Mouse (Mus musculus): Measurements from ENCODE around the gene Immp2l. TPM values are rescaled to one million over a fixed set of nuclear protein-coding genes. Genes with fewer than 3 reads are reported as not detected.
A peak's percentile ranks its signal among the peaks of the same experiment; 100 is the strongest.

Gene Immp2l
- polyA plus RNA-seq, 1 experiment from 2014 or later = 6.5 TPM

DNA sequence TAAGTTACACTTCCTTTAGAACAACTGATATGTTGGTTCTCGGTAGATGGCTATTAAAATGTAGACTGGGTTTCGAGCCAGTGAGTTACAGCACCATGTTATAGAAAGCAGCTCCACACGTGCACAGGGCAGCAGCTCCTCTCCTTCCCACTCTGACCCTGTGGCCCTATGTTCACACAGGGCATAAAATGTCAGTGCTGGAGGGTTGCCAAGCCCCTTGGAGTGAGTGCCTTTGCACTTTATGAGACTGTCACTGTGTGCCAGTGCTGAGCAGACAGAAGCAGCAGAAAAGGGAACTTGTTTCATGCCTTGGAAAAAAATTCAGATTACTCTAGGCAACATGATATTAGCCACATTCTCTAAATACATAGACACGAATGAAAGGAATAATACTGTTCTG is 414.6 kb downstream of the Immp2l start:
- no peaks in the 10 kb centered on the region for H3K27me3 ChIP-seq (replicated peaks; ENCODE audit: control insufficient read depth, insufficient read depth, low read length)
- no peaks in the 10 kb centered on the region for H3K9me3 ChIP-seq (ENCODE audit: control insufficient read depth, low read length)
- no peak; the same call in 1 of the 2 replicates for ATAC-seq
- H3K4me3 ChIP-seq (ENCODE audit: low read length) = no peak overlapping the region
- no peak overlapping the region for H3K27ac ChIP-seq (ENCODE audit: low read depth, low read length)
- no peak overlapping the region for H3K9ac ChIP-seq (ENCODE audit: low read depth, low read length)
- H3K4me1 ChIP-seq (ENCODE audit: control insufficient read depth, insufficient read depth, low read depth, low read length) = no peaks in the 10 kb centered on the region
- H3K4me2 ChIP-seq (ENCODE audit: low read length) = no peak overlapping the region
- WGBS = 50% methylated on average over 4 of the region's 4 CpGs
- no peaks in the 10 kb centered on the region for H3K36me3 ChIP-seq (ENCODE audit: control insufficient read depth, insufficient read depth, low read length)

DNA sequence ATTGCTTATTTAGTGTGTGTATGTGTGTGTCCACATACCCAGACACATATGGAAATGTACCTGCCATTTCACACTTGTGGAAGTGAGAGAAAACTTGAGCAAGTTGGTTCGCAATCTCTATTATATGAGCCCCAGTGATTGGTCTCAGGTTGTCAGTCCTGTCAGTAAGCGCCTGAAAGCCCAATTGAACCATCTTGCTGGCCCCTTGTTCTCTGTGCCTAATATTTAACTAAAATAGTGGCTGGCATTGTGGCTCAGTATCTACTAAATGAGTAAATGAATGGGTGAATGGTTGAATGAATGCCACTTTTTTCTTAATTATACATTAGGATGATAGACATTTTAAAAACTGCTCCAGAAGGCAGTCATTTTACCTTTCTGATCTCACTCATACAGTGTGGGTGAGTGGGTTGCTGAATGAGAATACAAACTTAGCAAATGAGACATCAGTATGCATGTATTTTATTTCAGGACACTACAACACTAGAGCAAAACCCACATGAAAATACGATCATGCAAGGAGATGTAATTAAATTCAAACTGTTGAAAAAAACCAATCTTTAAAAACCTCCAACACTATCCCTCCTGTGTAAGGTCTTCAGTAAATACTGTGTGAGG is 444.6 kb downstream of the Immp2l start:
- H3K27ac ChIP-seq (ENCODE audit: low read depth, low read length) = no peak overlapping the region
- ATAC-seq = no peak
- WGBS = 88% methylated on average over 3 of the region's 3 CpGs
- no peak overlapping the region for H3K4me2 ChIP-seq (ENCODE audit: low read length)
- no peaks in the 10 kb centered on the region for H3K36me3 ChIP-seq (ENCODE audit: control insufficient read depth, insufficient read depth, low read length)
- no peaks in the 10 kb centered on the region for H3K9me3 ChIP-seq (ENCODE audit: control insufficient read depth, low read length)
- H3K9ac ChIP-seq (ENCODE audit: low read depth, low read length) = no peak overlapping the region
- peaks cover 2% of the 10 kb centered on the region; the same call in 1 of the 2 replicates for H3K4me1 ChIP-seq (ENCODE audit: control insufficient read depth, insufficient read depth, low read depth, low read length)
- H3K27me3 ChIP-seq (replicated peaks; ENCODE audit: control insufficient read depth, insufficient read depth, low read length) = no peaks in the 10 kb centered on the region
- H3K4me3 ChIP-seq (ENCODE audit: low read length) = no peak overlapping the region

DNA sequence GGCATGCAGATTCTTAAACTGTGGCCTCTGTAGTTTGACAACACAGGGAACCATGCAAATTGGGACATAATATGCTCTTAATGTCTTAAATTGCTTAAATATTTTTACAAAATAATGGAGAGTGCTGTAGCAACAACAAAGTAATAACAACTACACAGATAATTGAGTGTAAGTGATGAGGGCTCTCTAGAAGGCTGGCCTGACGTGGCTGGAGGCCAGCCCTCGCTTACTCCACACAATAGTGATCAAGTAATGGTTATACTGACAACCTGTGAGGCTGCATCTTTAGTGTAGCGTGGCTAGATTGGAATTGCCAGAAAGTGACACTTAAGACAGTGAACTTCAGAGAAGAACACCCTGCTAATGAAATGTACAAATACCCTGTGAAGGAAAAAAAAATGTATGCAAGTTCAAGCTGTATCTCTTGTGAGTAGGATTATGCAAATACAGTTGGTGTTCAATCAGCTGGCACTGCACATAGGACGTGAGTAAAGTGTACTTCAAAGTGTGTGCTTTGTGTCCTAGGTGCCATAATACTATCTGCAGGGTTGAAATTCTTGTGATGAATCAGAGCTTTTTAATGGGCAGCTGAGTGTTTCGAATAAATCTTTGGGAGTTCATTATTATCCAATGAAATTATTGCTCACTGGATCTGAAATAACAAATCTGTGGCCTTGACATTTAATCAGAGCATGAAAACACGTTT is 445.4 kb downstream of the Immp2l start:
- no peak overlapping the region for H3K27ac ChIP-seq (ENCODE audit: low read depth, low read length)
- H3K4me3 ChIP-seq (ENCODE audit: low read length) = no peak overlapping the region
- WGBS = 56% methylated on average over 6 of the region's 6 CpGs

DNA sequence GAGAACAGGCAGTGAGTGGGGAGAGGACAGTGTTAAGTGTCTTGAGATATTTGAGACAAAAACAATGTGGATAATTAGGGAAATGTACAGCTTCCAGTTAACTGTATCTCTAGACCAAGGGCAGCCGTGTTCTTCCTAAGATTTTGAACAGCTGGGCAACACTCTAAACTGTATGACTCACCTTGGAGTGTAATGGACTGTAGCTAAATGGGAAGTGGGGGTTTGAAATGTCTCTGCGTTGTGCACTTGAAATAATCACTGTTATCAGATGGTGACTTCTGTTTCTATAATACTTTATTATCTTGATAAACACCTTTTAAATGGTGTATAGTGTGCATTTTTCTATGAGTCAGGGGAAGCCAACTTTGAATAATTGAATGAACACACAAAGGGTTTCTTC is 457.6 kb downstream of the Immp2l start:
- Histone ChIP-seq H3K27ac (ENCODE audit: low read depth, low read length) (no peak overlapping the region), H3K4me1 (ENCODE audit: control insufficient read depth, insufficient read depth, low read depth, low read length) (peaks cover 4% of the 10 kb centered on the region), H3K36me3 (ENCODE audit: control insufficient read depth, insufficient read depth, low read length) (no peaks in the 10 kb centered on the region; the same call in 1 of the 2 replicates), H3K9me3 (ENCODE audit: control insufficient read depth, low read length) (no peaks in the 10 kb centered on the region), H3K27me3 (replicated peaks; ENCODE audit: control insufficient read depth, insufficient read depth, low read length) (no peaks in the 10 kb centered on the region), H3K9ac (ENCODE audit: low read depth, low read length) (no peak overlapping the region), H3K4me2 (ENCODE audit: low read length) (peak overlapping the region; percentile 36), H3K4me3 (ENCODE audit: low read length) (no peak overlapping the region; the same call in 1 of the 2 replicates)
- 48% methylated on average over 2 of the region's 2 CpGs for WGBS
- ATAC-seq = no peak

More for the DNA sequence above, 445.4 kb downstream of the Immp2l start:
- Histone ChIP-seq H3K9me3 (ENCODE audit: control insufficient read depth, low read length) (no peaks in the 10 kb centered on the region), H3K4me1 (ENCODE audit: control insufficient read depth, insufficient read depth, low read depth, low read length) (peaks cover 2% of the 10 kb centered on the region; the same call in 1 of the 2 replicates), H3K4me2 (ENCODE audit: low read length) (no peak overlapping the region), H3K9ac (ENCODE audit: low read depth, low read length) (no peak overlapping the region), H3K36me3 (ENCODE audit: control insufficient read depth, insufficient read depth, low read length) (no peaks in the 10 kb centered on the region), H3K27me3 (replicated peaks; ENCODE audit: control insufficient read depth, insufficient read depth, low read length) (no peaks in the 10 kb centered on the region)
- peak; percentile 24; the same call in 1 of the 2 replicates for ATAC-seq

DNA sequence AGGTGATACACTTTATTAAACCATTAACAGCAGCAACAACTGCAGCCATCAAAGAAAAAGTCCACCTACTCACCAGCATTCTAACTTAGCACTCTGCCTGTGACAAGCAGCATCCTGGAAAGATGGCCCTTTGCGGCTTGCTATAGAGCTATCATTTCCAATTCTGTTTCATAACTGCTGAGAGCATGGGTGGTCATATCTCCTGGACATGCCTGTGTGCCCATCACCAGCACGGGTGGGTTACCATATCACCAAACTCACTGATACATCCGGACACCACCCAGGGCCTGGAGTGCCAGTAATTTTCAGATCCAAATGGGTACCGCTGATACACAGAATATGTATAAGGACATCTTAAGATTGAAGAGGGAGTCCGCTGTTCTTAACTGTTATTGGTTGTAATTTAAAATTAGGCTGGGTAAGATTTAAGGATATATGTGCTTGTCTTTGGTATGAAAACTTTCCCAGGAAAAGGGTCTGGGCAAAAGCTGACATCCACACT is 459.3 kb downstream of the Immp2l start:
- Histone ChIP-seq H3K27ac (ENCODE audit: low read depth, low read length) (peak overlapping the region; percentile 89), H3K9ac (ENCODE audit: low read depth, low read length) (peak overlapping the region; percentile 77), H3K4me3 (ENCODE audit: low read length) (peak overlapping the region; percentile 57), H3K4me2 (ENCODE audit: low read length) (peak overlapping the region; percentile 68), H3K4me1 (ENCODE audit: control insufficient read depth, insufficient read depth, low read depth, low read length) (peaks cover 4% of the 10 kb centered on the region), H3K9me3 (ENCODE audit: control insufficient read depth, low read length) (no peaks in the 10 kb centered on the region), H3K36me3 (ENCODE audit: control insufficient read depth, insufficient read depth, low read length) (no peaks in the 10 kb centered on the region; the same call in 1 of the 2 replicates), H3K27me3 (replicated peaks; ENCODE audit: control insufficient read depth, insufficient read depth, low read length) (no peaks in the 10 kb centered on the region)
- ATAC-seq = no peak
- WGBS = 62% methylated on average over 5 of the region's 5 CpGs

DNA sequence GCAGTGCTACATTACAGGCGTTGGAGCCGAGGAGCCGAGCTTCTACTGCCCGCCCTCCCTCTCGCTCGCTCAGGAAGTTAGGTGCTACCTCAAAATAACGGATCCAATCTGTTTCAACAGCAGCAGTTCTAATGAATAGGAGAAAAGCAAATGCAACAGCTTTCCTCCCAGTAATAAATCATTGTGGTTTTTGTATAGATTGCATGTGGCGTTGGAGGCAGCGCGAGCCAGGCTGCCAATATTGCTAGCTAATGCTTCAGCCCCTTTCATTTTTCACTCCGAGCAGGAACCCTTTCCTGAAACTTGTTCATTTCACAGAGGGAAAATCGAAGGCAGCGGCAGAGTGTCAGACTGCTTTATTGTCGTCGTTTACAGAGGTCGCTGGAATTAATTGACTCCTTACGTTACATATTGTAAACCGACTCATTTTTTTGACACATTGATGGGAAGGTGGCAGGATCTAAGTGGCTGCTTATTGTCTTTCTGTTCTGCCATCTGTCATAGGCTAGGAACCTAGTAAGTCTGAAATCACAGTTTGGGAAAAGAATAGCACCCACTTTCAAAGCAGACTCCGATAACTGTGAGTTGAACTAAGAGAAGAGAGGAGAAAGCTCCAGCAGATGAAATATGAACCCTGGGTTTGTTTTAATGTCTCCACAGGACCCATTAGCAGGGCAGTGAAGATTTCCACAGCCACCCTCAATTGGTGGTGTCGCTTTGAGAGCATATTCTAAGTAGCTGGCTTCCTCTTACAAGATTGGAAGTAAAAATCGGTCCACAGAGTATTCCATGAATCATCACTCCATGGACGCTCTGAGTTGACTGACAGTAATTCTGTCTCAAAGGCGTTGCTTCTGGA is 459.9 kb downstream of the Immp2l start:
- WGBS = 11% methylated on average over 23 of the region's 23 CpGs

DNA sequence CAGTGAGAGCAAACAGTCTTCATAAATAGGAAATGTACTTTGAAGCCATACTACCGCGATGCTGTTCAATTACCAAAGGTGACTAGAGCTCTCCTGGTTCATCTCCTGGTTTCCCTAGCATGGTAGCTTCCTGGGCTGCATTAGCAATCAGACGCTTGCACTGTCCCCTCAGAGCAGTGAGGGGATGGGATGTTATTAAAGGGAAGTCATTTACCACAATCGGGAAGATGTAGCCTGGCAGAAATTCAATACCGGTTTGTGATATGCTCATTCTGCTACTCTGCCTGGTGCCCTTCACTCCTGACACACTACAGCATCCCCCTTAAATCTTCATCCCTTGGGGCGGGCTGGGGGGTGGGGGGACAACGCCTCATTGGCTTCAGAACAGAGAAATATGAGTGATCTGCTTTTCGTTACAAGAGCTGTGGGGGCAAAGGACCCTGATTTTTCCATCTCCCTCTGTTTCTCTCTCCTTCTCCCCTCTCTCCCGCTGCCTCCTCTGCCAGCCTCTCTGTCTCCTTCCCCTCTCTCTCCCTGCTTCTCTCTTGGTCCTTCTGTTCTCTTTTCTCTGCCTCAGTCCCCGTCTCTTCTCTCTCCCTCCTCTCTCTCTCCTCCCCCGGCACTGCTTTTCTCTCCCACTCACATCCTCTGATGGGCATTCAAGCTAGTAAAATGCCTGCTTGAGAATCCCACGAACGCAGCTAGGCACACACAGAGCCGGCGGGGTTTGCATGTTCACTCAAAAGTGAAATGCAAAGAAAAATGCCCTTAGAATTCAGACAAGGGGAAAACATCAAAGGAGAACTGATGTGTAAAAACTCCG is 461.0 kb downstream of the Immp2l start:
- Histone ChIP-seq H3K9ac (ENCODE audit: low read depth, low read length) (peak overlapping the region; percentile 77), H3K27ac (ENCODE audit: low read depth, low read length) (peak overlapping the region; percentile 89), H3K4me2 (ENCODE audit: low read length) (peak overlapping the region; percentile 68), H3K9me3 (ENCODE audit: control insufficient read depth, low read length) (no peaks in the 10 kb centered on the region), H3K27me3 (replicated peaks; ENCODE audit: control insufficient read depth, insufficient read depth, low read length) (no peaks in the 10 kb centered on the region), H3K36me3 (ENCODE audit: control insufficient read depth, insufficient read depth, low read length) (no peaks in the 10 kb centered on the region), H3K4me3 (ENCODE audit: low read length) (peak overlapping the region; percentile 57), H3K4me1 (ENCODE audit: control insufficient read depth, insufficient read depth, low read depth, low read length) (peaks cover 4% of the 10 kb centered on the region)
- WGBS = 6% methylated on average over 16 of the region's 16 CpGs
- peak; percentile 45 for ATAC-seq

More for the DNA sequence above, 459.9 kb downstream of the Immp2l start:
- Histone ChIP-seq H3K9ac (ENCODE audit: low read depth, low read length) (peak overlapping the region; percentile 77), H3K27ac (ENCODE audit: low read depth, low read length) (peak overlapping the region; percentile 89), H3K4me3 (ENCODE audit: low read length) (peak overlapping the region; percentile 57), H3K4me1 (ENCODE audit: control insufficient read depth, insufficient read depth, low read depth, low read length) (peaks cover 4% of the 10 kb centered on the region), H3K4me2 (ENCODE audit: low read length) (peak overlapping the region; percentile 68), H3K27me3 (replicated peaks; ENCODE audit: control insufficient read depth, insufficient read depth, low read length) (no peaks in the 10 kb centered on the region), H3K9me3 (ENCODE audit: control insufficient read depth, low read length) (no peaks in the 10 kb centered on the region), H3K36me3 (ENCODE audit: control insufficient read depth, insufficient read depth, low read length) (no peaks in the 10 kb centered on the region; the same call in 1 of the 2 replicates)
- no peak for ATAC-seq

DNA sequence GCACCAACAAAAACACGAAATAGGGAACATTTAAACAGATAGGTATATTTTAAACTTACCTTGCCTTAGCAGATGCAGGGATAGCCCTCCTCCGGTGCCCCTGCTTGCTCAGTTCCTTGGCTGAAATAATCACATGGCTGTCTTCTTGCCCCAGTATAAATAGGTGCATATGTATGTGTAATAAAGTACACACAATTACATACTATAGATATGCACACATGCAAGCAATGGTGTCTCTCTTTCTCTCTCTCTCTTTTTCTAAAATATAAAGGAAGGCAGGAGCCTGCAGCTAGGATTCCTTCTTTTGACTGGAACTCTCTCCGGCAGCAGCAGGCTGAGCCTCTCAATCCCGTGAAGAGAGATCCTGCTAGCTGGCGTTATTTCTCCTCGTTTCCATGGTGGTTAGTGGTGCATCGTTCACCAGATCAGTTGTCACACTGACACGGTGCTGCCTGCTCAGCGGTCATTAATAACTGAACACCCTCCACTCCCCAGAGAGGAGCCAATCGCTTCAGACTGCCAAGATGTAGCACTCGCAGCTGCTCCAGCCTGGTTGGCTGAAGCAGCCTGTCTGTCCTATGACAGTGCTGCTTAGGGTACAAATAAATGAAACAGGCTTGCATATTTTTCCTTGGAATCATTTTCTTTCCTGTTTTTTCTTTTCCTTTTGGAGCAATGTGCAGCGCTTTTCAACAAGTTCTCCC is 461.8 kb downstream of the Immp2l start:
- 6% methylated on average over 12 of the region's 12 CpGs for WGBS
- no peaks in the 10 kb centered on the region for H3K9me3 ChIP-seq (ENCODE audit: control insufficient read depth, low read length)
- peak; percentile 97 for ATAC-seq
- no peaks in the 10 kb centered on the region for H3K27me3 ChIP-seq (replicated peaks; ENCODE audit: control insufficient read depth, insufficient read depth, low read length)
- peak overlapping the region; percentile 68 for H3K4me2 ChIP-seq (ENCODE audit: low read length)
- H3K27ac ChIP-seq (ENCODE audit: low read depth, low read length) = peak overlapping the region; percentile 89
- peak overlapping the region; percentile 77 for H3K9ac ChIP-seq (ENCODE audit: low read depth, low read length)
- H3K36me3 ChIP-seq (ENCODE audit: control insufficient read depth, insufficient read depth, low read length) = no peaks in the 10 kb centered on the region
- peaks cover under 1% of the 10 kb centered on the region; the same call in 1 of the 2 replicates for H3K4me1 ChIP-seq (ENCODE audit: control insufficient read depth, insufficient read depth, low read depth, low read length)
- peak overlapping the region; percentile 57 for H3K4me3 ChIP-seq (ENCODE audit: low read length)
